Mouse (Mus musculus) gastrocnemius, postnatal 25 days (tissue): Measurements from ENCODE around the gene Bicdl2. TPM values are rescaled to one million over a fixed set of nuclear protein-coding genes. Genes with fewer than 3 reads are reported as not detected.
A peak's percentile ranks its signal among the peaks of the same experiment; 100 is the strongest.

Experiments used
- DNase-seq: peaks from one replicate; pipeline ENCODE4 v3.0.0; 2022
- total RNA-seq, 2 experiments: library from RNA; stranded (reverse); gene quantifications; 1 replicate in 1 of 2; 2 replicates in 1 of 2; pipeline ENCODE4 v1.2.3; 2021

Bicdl2 gene
- total RNA-seq, 2 experiments from 2014 or later = not detected

- DNase-seq = no peak
These were observed 14.1 kb downstream of the Bicdl2 start for GRCm38 (mm10) chr17:23674271-23674952.

- peak; percentile 68 for DNase-seq
These were observed 14.8 kb downstream of the Bicdl2 start for GRCm38 (mm10) chr17:23675127-23675526.

- peak; percentile 41 for DNase-seq
These were observed 15.4 kb downstream of the Bicdl2 start for GRCm38 (mm10) chr17:23675564-23676281.

GRCm38 (mm10) chr17:23676473-23677031 lies 16.2 kb downstream of the Bicdl2 start:
- DNase-seq = peak; percentile 42

- DNase-seq = peak; percentile 90
These were observed 17.0 kb downstream of the Bicdl2 start, which contains the start of gene Tnfrsf12a for GRCm38 (mm10) chr17:23677236-23677679. Gene Tnfrsf12a, minus strand, starts transcription at chr17:23677468.

GRCm38 (mm10) chr17:23679127-23679835 lies 19.0 kb downstream of the Bicdl2 start, which contains the start of gene Cldn6:
Gene Cldn6, plus strand, starts transcription at chr17:23679249.
- no peak for DNase-seq

GRCm38 (mm10) chr17:23680336-23680735 lies 20.0 kb downstream of the Bicdl2 start:
- no peak for DNase-seq

- DNase-seq = no peak
These were observed 20.8 kb downstream of the Bicdl2 start for GRCm38 (mm10) chr17:23681086-23681485.

- DNase-seq = no peak
These were observed 21.8 kb downstream of the Bicdl2 start for GRCm38 (mm10) chr17:23682092-23682491.

GRCm38 (mm10) chr17:23682530-23682929 lies 22.2 kb downstream of the Bicdl2 start:
- DNase-seq = no peak

- DNase-seq = no peak
These were observed 22.9 kb downstream of the Bicdl2 start for GRCm38 (mm10) chr17:23683226-23683625.

GRCm38 (mm10) chr17:23683856-23684672 lies 23.8 kb downstream of the Bicdl2 start, which contains the start of gene Cldn9:
Gene Cldn9, minus strand, starts transcription at chr17:23684026.
- DNase-seq = no peak

GRCm38 (mm10) chr17:23694491-23694890 lies 34.2 kb downstream of the Bicdl2 start:
- DNase-seq = no peak

- DNase-seq = no peak
These were observed 35.5 kb downstream of the Bicdl2 start for GRCm38 (mm10) chr17:23695801-23696200.

GRCm38 (mm10) chr17:23699131-23700077 lies 39.1 kb downstream of the Bicdl2 start:
- peak; percentile 61 for DNase-seq

- DNase-seq = peak; percentile 92
These were observed 39.8 kb downstream of the Bicdl2 start for GRCm38 (mm10) chr17:23700079-23700478.

- DNase-seq = no peak
These were observed 43.0 kb downstream of the Bicdl2 start for GRCm38 (mm10) chr17:23703301-23703700.

GRCm38 (mm10) chr17:23704741-23705140 lies 44.4 kb downstream of the Bicdl2 start:
- no peak for DNase-seq

- DNase-seq = no peak
These were observed 45.3 kb downstream of the Bicdl2 start for GRCm38 (mm10) chr17:23705525-23706104.

GRCm38 (mm10) chr17:23706212-23706611 lies 45.9 kb downstream of the Bicdl2 start:
- DNase-seq = peak; percentile 41
